Mouse (Mus musculus) liver, embryonic 12.5 days (tissue): ENCODE measurements around the gene Mapkapk5. TPM values are rescaled to one million over a fixed set of nuclear protein-coding genes. Genes with fewer than 3 reads are reported as not detected.

ENCODE experiments used
- ATAC-seq: fragments of 200-750 bp; cut with Nextera tagmentation; 2 replicates; pipeline ENCODE4 v1.8.0; 2017; ENCODE audit warnings: moderate number of reproducible peaks, mild to moderate bottlenecking, moderate library complexity
- H3K27ac ChIP-seq: fragments of 300-500 bp; sonication (generic); 2 replicates; pipeline ENCODE4 v1.5.1; 2016; ENCODE audit warnings: mild to moderate bottlenecking
- H3K27me3 ChIP-seq: fragments of 300-500 bp; sonication (generic); replicated peaks from 2 replicates; pipeline ENCODE4 v1.6.1; 2016; ENCODE audit warnings: mild to moderate bottlenecking, moderate library complexity
- H3K36me3 ChIP-seq: fragments of 300-500 bp; sonication (generic); 2 replicates; pipeline ENCODE4 v1.6.1; 2016; ENCODE audit warnings: mild to moderate bottlenecking, moderate library complexity
- H3K4me1 ChIP-seq: fragments of 300-500 bp; sonication (generic); 2 replicates; pipeline ENCODE4 v1.6.1; 2016
- H3K4me2 ChIP-seq: fragments of 300-500 bp; sonication (generic); 2 replicates; pipeline ENCODE4 v1.6.1; 2016; ENCODE audit warnings: mild to moderate bottlenecking, moderate library complexity
- H3K4me3 ChIP-seq: fragments of 300-500 bp; sonication (generic); 2 replicates; pipeline ENCODE4 v1.5.1; 2016; ENCODE audit warnings: mild to moderate bottlenecking, moderate library complexity
- H3K9ac ChIP-seq: fragments of 300-500 bp; sonication (generic); 2 replicates; pipeline ENCODE4 v1.6.1; 2016; ENCODE audit warnings: mild to moderate bottlenecking, moderate library complexity
- H3K9me3 ChIP-seq: fragments of 300-500 bp; sonication (generic); replicated peaks from 2 replicates; pipeline ENCODE4 v1.6.1; 2016; ENCODE audit warnings: mild to moderate bottlenecking, moderate library complexity
- WGBS: fragments of 180-500 bp; shearing (Covaris S2); methylation state at CpG from one replicate; pipeline ENCODE4 v1.1.7; 2016; ENCODE audit not compliant: insufficient replicate concordance; 5-methylcytosine and 5-hydroxymethylcytosine counted together
- polyA plus RNA-seq: library from polyadenylated mRNA; unstranded; fragments of >200 nt; fragmentation: Nextera tagmentation; extraction: Ambion mirVana; gene quantifications from 2 replicates; pipeline ENCODE4 v1.2.1, GENCODE M21; 2016

Mapkapk5 gene
- polyA plus RNA-seq, 1 experiment from 2014 or later: 35.8 TPM

GRCm38 (mm10) chr5:121547084-121547483, 1.4 kb upstream of the Mapkapk5 start:
- peak; percentile 56; the same call in 1 of the 2 replicates for ATAC-seq
- Histone ChIP-seq H3K4me3 (peak overlapping the region; percentile 81; the same call in 1 of the 2 replicates), H3K9me3 (no peaks in the 10 kb centered on the region)

GRCm38 (mm10) chr5:121546530-121546895, 808 bp upstream of the Mapkapk5 start:
- peak overlapping the region; percentile 81 for H3K4me3 ChIP-seq
- 17% methylated on average over 6 of the region's 6 CpGs for WGBS
- H3K36me3 ChIP-seq: 0 out of 2 replicates have a peak, but pooled peaks cover 4% of the 10 kb centered on the region
- H3K9ac ChIP-seq: peak overlapping the region; percentile 92
- ATAC-seq: 0 out of 2 replicates have a peak, but pooled peaks have one; percentile 36
- no peaks in the 10 kb centered on the region for H3K9me3 ChIP-seq
- H3K27me3 ChIP-seq: no peaks in the 10 kb centered on the region
- peak overlapping the region; percentile 74 for H3K4me2 ChIP-seq
- peaks cover 47% of the 10 kb centered on the region for H3K4me1 ChIP-seq
- peak overlapping the region; percentile 93 for H3K27ac ChIP-seq

More at GRCm38 (mm10) chr5:121547084-121547483, 1.4 kb upstream of the Mapkapk5 start:
- 66% methylated on average over 3 of the region's 3 CpGs for WGBS
- Histone ChIP-seq H3K4me1 (peaks cover 46% of the 10 kb centered on the region), H3K27me3 (no peaks in the 10 kb centered on the region), H3K4me2 (peak overlapping the region; percentile 74), H3K36me3 (0 out of 2 replicates have a peak, but pooled peaks cover 4% of the 10 kb centered on the region), H3K9ac (peak overlapping the region; percentile 92), H3K27ac (peak overlapping the region; percentile 93)

- H3K9ac ChIP-seq: peak within 1 kb of the TSS; percentile 92
- peak within 1 kb of the TSS; percentile 93 for H3K27ac ChIP-seq
- ATAC-seq: peak; percentile 74
- peak within 1 kb of the TSS; percentile 81 for H3K4me3 ChIP-seq
- H3K4me1 ChIP-seq: peaks cover 53% of the 10 kb centered on the region
- peaks cover 4% of the 10 kb centered on the region; the same call in 1 of the 2 replicates for H3K36me3 ChIP-seq
- H3K27me3 ChIP-seq: no peaks in the 10 kb centered on the region
- no peaks in the 10 kb centered on the region for H3K9me3 ChIP-seq
- peak within 1 kb of the TSS; percentile 74 for H3K4me2 ChIP-seq
- WGBS: under 1% methylated on average over 60 of the region's 97 CpGs
Observed at GRCm38 (mm10) chr5:121544910-121545792, 554 bp downstream of the Mapkapk5 start, which contains the start of the genes Adam1a and Gm42878. Gene Adam1a, minus strand, starts transcription at chr5:121545482. Gene Gm42878, minus strand, starts transcription at chr5:121545482.

- peaks cover 19% of the 10 kb centered on the region for H3K36me3 ChIP-seq
- 71% methylated on average over 3 of the region's 3 CpGs for WGBS
- H3K9me3 ChIP-seq: no peaks in the 10 kb centered on the region
- H3K27me3 ChIP-seq: no peaks in the 10 kb centered on the region
- peak overlapping the region; percentile 74 for H3K4me2 ChIP-seq
- peaks cover 58% of the 10 kb centered on the region for H3K4me1 ChIP-seq
- no peak overlapping the region for H3K9ac ChIP-seq
- ATAC-seq: no peak
- H3K27ac ChIP-seq: no peak overlapping the region
- peak overlapping the region; percentile 81; the same call in 1 of the 2 replicates for H3K4me3 ChIP-seq
Observed at GRCm38 (mm10) chr5:121543370-121543769, 2.3 kb downstream of the Mapkapk5 start.

GRCm38 (mm10) chr5:121541235-121541634, 4.5 kb downstream of the Mapkapk5 start:
- H3K9me3 ChIP-seq: no peaks in the 10 kb centered on the region
- 83% methylated on average over 7 of the region's 7 CpGs for WGBS
- H3K4me2 ChIP-seq: no peak overlapping the region
- H3K4me1 ChIP-seq: peaks cover 58% of the 10 kb centered on the region
- no peaks in the 10 kb centered on the region for H3K27me3 ChIP-seq
- H3K4me3 ChIP-seq: no peak overlapping the region
- no peak overlapping the region for H3K9ac ChIP-seq
- no peak for ATAC-seq
- H3K27ac ChIP-seq: no peak overlapping the region
- H3K36me3 ChIP-seq: peaks cover 36% of the 10 kb centered on the region

- H3K4me3 ChIP-seq: no peak overlapping the region
- ATAC-seq: no peak
- H3K4me1 ChIP-seq: peaks cover 69% of the 10 kb centered on the region
- H3K9ac ChIP-seq: no peak overlapping the region
- no peak overlapping the region for H3K27ac ChIP-seq
- 88% methylated on average over 5 of the region's 5 CpGs for WGBS
- H3K4me2 ChIP-seq: no peak overlapping the region
- H3K36me3 ChIP-seq: peaks cover 48% of the 10 kb centered on the region
- no peaks in the 10 kb centered on the region for H3K9me3 ChIP-seq
- no peaks in the 10 kb centered on the region for H3K27me3 ChIP-seq
Observed at GRCm38 (mm10) chr5:121540066-121540465, 5.6 kb downstream of the Mapkapk5 start.

- Histone ChIP-seq H3K9ac (no peak overlapping the region), H3K9me3 (no peaks in the 10 kb centered on the region), H3K27me3 (no peaks in the 10 kb centered on the region), H3K4me1 (peaks cover 57% of the 10 kb centered on the region), H3K36me3 (peaks cover 71% of the 10 kb centered on the region), H3K4me3 (no peak overlapping the region), H3K4me2 (no peak overlapping the region), H3K27ac (0 out of 2 replicates have a peak overlapping the region, but pooled peaks have one; percentile 2)
- WGBS: 88% methylated on average over 2 of the region's 2 CpGs
- ATAC-seq: no peak
Observed at GRCm38 (mm10) chr5:121537588-121537987, 8.1 kb downstream of the Mapkapk5 start.

- WGBS: 84% methylated on average over 7 of the region's 7 CpGs
- Histone ChIP-seq H3K9me3 (no peaks in the 10 kb centered on the region), H3K9ac (no peak overlapping the region), H3K27ac (0 out of 2 replicates have a peak overlapping the region, but pooled peaks have one; percentile 84), H3K4me3 (no peak overlapping the region), H3K4me1 (peaks cover 51% of the 10 kb centered on the region), H3K4me2 (no peak overlapping the region), H3K36me3 (peaks cover 76% of the 10 kb centered on the region), H3K27me3 (no peaks in the 10 kb centered on the region)
- ATAC-seq: no peak
Observed at GRCm38 (mm10) chr5:121536921-121537555, 8.7 kb downstream of the Mapkapk5 start.

GRCm38 (mm10) chr5:121535116-121535515, 10.6 kb downstream of the Mapkapk5 start:
- ATAC-seq: peak; percentile 93
- peak overlapping the region; percentile 84 for H3K27ac ChIP-seq
- peaks cover 44% of the 10 kb centered on the region for H3K4me1 ChIP-seq
- H3K36me3 ChIP-seq: peaks cover 95% of the 10 kb centered on the region
- peak overlapping the region; percentile 56 for H3K4me2 ChIP-seq
- WGBS: 29% methylated on average over 3 of the region's 3 CpGs
- peak overlapping the region; percentile 4 for H3K4me3 ChIP-seq
- no peaks in the 10 kb centered on the region for H3K27me3 ChIP-seq
- no peaks in the 10 kb centered on the region for H3K9me3 ChIP-seq
- H3K9ac ChIP-seq: peak overlapping the region; percentile 57

GRCm38 (mm10) chr5:121534521-121534920, 11.2 kb downstream of the Mapkapk5 start:
- no peak overlapping the region for H3K9ac ChIP-seq
- H3K9me3 ChIP-seq: no peaks in the 10 kb centered on the region
- H3K4me3 ChIP-seq: no peak overlapping the region
- peaks cover 43% of the 10 kb centered on the region for H3K4me1 ChIP-seq
- no peak for ATAC-seq
- 81% methylated on average over 5 of the region's 5 CpGs for WGBS
- H3K27me3 ChIP-seq: no peaks in the 10 kb centered on the region
- no peak overlapping the region for H3K4me2 ChIP-seq
- H3K36me3 ChIP-seq: peaks cover 98% of the 10 kb centered on the region
- peak overlapping the region; percentile 84 for H3K27ac ChIP-seq

GRCm38 (mm10) chr5:121526961-121527360, 18.7 kb downstream of the Mapkapk5 start:
- no peaks in the 10 kb centered on the region for H3K4me1 ChIP-seq

GRCm38 (mm10) chr5:121526526-121526925, 19.2 kb downstream of the Mapkapk5 start:
- Histone ChIP-seq H3K27ac (no peak overlapping the region), H3K9ac (no peak overlapping the region), H3K36me3 (peaks cover 88% of the 10 kb centered on the region), H3K9me3 (no peaks in the 10 kb centered on the region), H3K4me3 (no peak overlapping the region), H3K27me3 (no peaks in the 10 kb centered on the region), H3K4me1 (no peaks in the 10 kb centered on the region), H3K4me2 (no peak overlapping the region)
- no peak for ATAC-seq
- 90% methylated on average over 7 of the region's 7 CpGs for WGBS

More at GRCm38 (mm10) chr5:121526961-121527360, 18.7 kb downstream of the Mapkapk5 start:
- H3K36me3 ChIP-seq: peaks cover 88% of the 10 kb centered on the region
- no peak for ATAC-seq
- H3K27me3 ChIP-seq: no peaks in the 10 kb centered on the region
- WGBS: 86% methylated on average over 8 of the region's 8 CpGs
- H3K4me2 ChIP-seq: no peak overlapping the region
- no peak overlapping the region for H3K4me3 ChIP-seq
- no peaks in the 10 kb centered on the region for H3K9me3 ChIP-seq
- no peak overlapping the region for H3K9ac ChIP-seq
- H3K27ac ChIP-seq: no peak overlapping the region
